Mouse (Mus musculus) heart, adult 11 months (tissue): ENCODE data around the gene Btbd11.

ENCODE experiments used
- DNase-seq: peaks from one replicate; pipeline ENCODE4 v3.0.0; 2022

The Btbd11 gene

DNA sequence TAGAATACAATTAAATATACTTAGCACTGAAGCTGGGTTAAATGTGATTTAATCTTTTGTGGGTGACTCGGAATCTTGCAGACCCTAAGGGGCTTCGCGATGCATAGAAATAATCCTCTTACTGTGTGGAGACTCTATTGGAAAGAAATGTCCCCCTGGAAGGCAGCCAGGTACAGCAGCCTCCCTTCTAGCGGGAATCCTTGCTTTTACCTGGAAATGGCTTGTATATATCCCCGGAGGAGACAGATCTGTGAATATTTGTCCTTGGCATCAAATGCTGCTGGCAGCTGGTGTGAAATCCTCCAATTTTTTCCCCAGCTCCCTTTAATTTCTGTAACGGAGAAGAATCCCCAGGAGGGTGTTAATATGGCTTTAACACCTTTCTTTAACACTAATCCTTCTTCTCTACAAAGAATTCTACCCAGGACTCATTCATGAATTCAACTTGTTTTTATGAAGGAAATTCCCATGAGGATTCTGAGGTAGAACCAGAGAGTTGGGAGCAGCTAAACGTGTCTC is 146.6 kb downstream of the Btbd11 start:
- DNase-seq: no peak

DNA sequence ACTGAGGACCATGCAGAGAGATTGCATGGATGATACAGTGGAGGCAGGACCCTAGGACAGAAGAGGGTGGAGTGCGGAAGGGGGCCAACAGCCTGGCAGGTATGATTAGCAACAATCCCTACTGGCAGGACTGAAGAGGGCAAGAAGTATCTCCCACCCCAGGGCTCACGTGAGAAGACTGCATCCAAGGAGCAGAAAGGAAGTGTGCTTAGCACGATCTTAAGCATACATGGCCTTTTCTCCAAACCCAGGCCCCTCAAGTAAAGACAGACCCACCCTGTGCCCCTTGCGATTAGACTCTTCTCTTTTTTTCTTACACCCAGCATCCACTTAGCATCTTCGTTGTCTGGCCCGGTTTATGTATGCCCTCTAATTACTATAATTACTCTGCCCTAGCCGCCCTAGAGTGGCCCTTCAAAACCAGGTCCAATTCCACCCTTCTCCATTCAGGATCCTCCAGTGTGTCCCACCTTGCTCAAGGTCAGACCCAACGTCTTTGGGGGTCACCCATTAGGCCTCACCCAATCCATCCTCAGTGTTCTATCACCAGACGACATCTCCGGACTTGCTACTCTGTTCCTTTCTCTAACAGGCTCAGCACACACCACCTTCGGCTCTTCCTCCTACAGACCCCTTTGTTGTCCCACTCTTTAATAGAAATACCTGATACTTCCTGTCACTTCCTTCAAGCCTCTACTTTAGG is 151.6 kb downstream of the Btbd11 start:
- no peak for DNase-seq

DNA sequence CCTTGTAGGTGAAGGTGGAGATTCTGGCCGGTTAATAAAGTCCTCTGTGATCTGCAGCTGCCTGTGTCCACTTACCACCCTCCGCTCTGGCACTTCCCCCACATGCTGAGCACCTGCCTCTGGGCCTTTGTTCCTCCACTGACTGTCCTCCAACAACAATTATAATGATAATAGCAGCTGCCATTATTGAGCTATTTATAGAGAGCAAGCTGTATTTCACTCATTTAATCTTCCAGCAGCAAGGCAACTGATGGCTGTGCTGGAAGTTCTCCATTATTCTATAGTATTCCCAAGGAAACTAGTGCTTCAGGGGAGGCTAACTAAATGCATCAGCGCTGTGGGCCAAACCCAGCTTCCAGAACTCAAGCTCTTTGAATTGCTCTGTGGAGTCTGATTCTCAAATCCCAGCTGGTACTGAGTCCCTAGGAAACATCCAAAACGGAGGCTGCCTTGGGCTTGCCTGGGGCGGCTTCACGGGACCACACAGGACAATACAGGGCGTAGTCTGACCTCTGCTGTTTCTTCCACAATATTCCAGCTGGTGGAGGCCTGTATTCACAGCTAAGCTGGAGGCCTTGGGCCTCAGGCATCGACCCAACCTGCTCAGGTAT is 153.0 kb downstream of the Btbd11 start:
- peak; percentile 61 for DNase-seq

DNA sequence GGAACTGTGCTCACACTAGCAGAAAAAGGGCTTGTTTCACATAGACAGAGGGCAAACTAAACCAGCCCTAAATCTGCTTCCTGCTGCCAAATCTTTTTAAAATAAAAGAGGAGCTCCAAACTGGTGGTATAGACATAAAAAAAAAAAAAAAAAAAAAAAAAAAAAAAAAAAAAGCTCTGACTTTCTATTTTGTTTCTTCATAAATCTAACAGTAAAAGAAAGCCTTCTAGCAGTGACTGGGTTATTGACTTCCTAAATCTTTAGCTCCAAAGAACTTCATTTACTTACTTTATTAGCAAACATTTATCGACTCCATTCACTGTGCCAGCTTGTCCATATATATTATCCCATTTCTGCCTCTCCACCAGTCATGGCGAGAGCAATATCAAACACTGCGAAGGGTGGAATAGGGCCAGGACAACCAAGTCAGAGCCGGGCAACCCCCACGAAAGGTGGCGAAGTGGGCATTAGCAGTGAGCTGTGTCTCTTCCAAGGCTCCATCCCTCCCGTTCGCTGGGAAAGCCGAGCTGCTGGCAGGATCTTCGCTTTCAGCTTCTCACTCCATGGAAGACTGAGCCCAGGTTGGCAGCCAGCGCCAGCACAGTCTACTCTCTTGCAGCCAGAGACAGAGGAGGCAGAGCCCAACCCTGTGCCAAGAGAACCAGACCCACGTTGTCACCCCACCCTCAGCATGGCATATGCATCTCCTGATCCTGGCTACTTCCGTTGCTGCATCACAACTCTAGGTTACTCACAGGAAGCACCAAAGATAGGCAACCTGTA is 153.9 kb downstream of the Btbd11 start:
- no peak for DNase-seq

DNA sequence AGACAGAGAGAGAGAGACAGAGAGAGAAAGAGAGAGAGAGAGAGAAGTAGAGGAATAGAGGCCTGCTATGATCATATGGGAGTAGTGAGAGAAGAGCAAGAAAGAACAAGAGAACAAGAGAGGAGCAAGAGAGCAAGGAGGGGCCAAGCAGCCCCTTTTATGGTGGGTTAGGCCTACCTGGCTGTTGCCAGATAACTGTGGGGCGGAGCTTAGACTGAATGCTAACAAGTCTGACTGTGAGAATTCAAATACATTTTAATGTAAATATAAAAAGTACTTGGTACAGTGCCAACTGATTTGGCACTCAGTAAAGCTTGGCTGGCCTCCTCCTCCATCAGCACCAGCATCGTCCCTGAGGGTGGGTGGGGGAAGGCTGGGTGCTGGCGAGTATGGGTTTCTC is 154.9 kb downstream of the Btbd11 start:
- no peak for DNase-seq

DNA sequence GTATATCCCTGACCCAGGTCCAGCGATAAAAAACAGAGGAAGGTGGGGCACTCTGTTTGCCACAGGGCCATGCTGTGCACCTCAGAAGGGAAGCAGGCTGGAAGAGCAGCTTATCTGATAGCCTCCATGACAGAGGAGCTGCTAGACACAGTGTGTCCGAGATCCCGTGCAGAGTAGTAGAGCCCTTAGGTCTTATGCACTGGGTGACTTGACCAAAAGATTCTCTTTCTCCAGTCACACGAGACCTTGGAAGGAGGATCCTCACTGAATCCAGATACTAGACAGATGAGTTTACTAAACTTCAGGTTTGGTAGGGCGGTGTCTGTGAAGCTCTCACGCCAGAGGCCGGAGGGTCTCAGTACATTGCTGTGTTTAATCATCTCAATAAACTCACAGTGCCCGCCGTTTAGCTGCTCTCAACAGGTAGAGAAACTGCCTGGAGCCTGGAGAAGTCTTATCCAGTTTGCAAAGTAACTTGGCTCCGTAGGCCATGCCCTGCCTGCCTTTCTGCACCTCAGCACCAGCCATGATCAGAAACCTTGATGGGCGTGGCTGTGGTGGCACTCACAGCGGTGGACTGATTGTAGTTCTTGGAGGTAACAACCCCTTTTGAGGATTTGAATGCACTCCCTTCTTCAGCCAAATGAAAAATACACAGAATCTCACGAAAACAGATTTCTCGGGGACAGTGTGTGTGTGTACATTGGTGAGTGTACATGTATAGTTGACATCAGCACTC is 155.4 kb downstream of the Btbd11 start:
- no peak for DNase-seq

DNA sequence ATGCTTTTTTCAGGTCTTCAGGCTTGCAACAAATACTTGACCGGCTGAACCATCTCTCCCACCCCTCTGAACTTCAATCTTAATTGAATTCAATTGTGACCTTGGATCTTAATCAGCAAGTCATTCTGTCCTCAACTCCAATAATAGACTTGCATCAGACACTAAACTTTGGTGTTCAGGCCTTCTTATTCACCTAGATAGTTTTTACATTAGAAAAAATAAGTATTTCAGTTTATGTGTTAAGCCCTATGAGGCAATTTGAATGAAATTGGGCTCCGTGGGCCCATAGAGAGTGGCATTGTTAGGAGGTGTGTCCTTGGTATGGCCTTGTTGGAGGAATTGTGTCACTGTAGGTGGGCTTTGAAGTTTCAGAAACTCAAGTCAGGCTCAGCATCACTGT is 156.7 kb downstream of the Btbd11 start:
- no peak for DNase-seq

DNA sequence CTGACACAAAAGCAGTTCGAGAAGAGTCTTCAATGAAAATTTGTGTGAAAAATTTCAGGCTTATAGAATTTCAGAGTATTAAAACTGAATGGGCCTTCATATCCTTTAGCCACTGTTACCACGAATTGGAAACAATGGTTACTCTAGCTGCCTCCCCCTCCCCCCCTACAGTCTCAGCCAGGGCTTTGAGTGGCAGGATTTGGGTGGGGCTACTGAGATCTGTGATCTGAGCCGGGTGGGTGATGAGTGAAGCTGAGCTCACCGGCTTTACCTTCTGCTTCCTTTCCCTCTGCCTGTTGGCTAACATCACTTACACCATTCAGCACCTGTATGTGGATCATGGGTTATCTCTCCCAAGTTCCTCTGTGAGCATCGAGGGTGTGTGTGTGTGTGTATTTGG is 158.4 kb downstream of the Btbd11 start:
- DNase-seq: no peak

DNA sequence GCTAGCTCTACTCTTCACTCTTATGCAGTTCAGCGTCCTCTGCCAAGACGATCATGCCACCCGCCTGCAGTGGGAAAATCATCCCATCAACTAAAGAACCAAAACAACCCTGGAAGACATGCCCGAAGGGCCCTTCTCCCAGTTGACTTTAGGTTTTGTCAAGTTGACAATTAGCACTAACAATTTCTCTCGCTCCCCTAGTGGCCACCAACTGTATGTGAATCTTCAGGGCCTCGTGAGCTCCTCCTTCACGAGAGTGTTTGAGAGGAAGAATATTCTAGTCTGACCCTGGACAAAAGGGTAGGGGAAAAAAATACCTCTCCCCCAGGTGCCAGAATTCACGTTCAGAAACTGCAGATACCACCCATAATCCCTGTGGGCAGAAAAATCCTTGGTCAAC is 168.6 kb downstream of the Btbd11 start:
- DNase-seq: no peak

DNA sequence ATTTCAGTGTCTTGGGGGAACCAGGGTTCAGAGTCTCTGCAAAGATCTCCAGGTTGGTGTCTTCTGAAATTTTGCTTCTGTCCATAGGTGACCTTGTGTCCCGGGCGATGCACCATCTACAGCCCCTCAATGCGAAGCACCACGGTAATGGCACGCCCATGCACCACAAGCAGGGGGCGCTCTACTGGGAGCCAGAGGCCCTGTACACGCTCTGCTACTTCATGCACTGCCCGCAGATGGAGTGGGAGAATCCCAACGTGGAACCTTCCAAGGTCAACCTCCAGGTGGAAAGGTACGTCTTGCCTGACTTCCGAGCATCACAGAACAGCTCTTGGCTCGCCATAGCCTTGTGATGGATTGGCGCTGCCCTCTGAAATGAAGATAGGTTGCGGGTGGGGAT is 174.8 kb downstream of the Btbd11 start:
- no peak for DNase-seq

DNA sequence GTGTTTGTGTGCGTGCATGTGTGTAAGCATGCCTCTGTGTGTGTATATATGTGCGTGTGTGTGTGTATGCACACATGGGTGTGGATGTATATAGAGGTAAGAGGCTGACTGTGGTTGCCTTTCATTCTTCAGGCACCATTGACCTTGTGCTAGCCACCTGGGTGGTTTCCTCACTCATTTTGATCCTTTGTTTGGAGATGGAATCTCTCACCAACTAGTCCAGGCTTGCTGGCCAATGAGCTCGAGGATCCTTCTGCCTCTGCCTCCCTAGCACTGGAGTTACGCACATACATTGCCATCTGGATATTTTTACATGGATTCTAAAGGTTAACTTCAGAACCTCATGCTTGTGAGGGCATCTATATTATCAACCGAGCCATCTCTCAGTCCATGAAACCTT is 184.8 kb downstream of the Btbd11 start:
- no peak for DNase-seq

DNA sequence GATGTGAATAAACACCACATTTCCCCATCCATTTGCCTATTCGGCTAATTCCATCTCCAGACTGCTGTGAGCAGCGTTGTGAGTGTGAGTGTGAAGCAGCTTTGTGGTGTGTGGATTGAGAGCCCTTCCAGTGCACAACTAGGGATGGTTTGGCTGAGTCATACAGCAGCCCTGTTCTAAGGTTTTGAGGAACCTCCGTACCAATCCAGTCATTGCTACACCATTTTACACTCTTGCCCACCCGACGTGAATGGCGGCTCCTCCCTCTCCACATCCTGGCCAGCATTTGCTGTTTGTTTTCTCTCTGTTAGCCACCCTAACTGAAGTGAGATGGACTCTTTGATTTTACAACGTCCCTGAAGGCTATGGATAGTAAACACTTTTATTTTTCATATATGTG is 186.0 kb downstream of the Btbd11 start:
- DNase-seq: peak; percentile 39

DNA sequence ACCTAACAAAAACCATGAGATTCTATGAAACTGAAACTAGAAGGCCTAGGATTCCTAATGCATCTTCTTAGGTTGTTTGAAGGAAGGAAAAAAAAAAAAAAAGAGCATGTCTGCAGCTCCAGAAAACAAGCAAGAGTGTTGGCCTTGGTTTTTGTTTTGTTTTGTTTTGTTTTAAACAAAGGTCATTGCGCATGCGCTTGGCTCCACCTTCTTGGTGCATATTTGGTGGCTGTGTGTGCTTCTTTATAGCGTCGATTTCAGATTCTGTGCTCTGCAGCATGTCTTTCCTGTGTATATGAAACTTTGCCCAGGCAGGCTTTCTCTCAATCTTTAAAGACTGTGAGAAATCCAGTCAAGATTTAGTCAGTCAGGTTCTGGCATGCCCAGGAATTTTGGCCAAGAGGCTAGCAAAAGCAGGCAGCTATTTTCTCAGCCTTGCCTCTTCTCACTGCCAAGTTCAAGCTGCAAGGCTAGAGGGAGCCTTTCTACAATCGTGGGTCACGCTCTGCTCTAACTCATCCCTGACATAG is 191.3 kb downstream of the Btbd11 start:
- DNase-seq: peak; percentile 55

DNA sequence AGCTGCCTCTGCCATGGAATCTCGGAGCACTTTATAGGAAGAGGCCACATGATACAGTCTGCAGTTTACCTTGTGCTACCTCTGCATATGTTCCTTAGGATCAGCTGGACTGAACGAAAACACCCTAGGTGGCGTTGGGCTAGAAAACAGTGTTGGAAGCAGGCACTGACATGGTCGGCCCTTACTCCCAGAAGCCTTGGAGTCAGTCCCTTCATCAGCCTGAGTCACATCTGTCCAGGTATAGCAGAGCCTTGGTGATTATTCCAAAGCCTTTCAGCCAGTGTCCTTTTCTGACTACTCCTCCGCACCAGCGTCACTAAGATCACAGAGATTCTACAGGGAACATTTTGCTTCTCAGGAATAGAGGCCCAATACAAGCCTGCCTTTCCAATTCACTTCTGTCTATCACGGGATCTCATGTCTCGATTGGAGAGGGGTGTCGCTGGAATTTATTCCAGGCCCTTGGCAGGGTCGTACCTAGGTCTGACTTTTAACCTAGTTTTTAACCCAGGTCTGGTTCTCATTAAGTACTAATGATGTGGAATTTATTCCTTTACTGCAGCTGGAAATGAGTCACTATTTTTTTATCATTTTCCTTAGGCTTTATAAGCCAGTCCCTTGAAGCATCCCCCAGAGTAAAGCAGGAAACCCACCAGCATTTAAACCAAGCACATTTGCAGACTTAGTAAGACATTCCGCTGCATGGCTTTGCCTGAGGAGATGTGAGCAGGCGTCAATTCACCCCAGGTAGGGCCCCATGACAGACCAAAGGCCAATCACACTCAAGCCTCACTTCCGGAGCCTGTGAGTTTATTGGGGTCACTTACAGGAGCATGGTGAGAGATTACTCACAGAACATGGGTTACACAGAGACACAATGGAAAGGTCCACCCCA is 192.2 kb downstream of the Btbd11 start:
- peak; percentile 83 for DNase-seq

DNA sequence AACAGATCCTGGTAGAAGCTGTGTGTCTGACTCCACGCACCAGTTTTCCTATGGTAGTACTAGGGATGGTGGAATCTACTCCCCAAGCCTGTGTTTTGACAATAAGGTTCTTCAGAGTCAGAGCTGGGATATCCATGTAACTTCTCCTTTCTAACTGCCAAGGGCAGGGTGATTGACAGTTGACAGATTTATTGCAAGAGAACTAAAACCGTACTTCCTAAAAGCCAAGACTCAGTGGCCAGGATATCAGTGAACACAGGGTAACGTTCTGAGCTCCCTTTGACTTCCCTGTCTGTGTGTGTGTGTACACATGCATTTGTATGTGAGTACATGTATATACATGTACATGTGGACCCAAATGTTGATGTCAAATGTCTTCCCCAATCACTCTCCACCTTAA is 201.1 kb downstream of the Btbd11 start:
- peak; percentile 19 for DNase-seq

DNA sequence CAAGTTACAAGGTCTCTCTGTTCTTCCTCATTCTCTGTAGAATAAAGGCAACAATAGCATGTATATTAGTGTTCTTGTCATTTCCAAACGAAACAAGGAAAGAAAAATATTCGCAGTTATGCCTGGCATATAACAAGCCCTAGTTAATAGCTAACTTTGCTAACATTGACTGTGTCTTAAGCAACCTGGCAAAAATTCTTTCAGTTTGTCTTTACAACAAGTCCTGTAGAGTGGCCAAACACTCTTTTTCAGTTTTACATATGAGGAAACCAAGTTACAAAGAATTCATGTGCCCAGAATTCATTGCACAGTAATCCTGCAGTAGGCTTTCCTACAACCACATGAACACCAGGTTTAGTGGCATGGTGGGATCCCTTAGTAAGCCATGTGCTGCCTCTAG is 203.4 kb downstream of the Btbd11 start:
- DNase-seq: no peak

DNA sequence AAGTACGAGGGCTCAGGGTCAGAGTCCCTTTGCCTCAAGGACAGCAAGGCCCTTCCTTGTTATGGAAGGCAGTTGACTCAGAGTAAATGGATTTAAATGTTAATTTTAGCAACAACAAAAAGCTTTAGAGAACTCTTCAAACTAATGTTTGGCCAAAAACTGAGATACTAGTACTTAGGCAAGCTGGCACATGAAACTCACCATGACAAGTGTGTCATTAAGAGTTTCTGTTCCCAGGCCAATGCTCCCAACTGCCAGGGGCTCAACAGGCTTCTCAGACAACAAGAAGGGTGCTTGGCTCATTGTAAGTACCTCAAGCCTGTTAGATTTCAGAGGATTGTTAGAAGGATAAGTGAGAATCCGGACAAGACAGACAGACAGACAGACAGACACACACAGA is 204.7 kb downstream of the Btbd11 start:
- DNase-seq: peak; percentile 14

DNA sequence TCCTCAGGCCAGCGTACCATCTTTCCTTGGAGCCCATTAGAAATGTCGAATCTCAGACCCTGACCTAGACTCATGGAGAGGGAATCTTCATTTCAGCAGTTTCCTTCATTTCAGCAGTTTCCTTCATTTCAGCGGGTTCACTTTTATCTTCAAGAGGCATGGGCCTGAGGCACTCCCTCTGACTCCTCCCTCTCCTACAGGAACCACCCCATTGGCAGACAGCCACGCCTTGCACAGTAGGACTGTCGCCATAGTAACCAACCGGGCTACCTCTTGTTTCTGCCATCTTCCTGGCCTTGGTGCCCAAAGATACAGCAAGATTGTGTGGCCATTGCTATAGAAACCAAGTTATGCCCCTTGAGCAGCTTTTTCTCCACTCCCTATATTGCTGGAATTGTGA is 205.4 kb downstream of the Btbd11 start:
- DNase-seq: peak; percentile 74

DNA sequence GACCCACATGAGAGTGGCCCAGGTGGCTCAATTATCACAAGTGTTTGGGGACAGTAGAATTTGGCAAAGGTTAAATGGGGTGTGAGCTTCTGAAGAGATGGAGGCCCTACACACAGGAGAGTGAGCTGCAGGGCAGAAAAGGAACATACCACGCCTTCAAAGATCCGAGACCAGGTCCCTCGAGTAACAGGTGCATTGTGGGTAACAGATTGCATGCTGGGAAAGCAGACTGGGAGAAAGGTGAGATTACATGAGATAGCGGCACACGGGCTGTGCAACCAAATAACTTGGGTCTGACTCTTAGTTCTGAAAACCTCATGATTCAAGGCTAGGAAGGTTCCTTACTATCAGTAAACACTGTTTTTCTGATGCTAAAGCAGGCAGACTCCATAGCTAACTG is 209.7 kb downstream of the Btbd11 start:
- DNase-seq: no peak

DNA sequence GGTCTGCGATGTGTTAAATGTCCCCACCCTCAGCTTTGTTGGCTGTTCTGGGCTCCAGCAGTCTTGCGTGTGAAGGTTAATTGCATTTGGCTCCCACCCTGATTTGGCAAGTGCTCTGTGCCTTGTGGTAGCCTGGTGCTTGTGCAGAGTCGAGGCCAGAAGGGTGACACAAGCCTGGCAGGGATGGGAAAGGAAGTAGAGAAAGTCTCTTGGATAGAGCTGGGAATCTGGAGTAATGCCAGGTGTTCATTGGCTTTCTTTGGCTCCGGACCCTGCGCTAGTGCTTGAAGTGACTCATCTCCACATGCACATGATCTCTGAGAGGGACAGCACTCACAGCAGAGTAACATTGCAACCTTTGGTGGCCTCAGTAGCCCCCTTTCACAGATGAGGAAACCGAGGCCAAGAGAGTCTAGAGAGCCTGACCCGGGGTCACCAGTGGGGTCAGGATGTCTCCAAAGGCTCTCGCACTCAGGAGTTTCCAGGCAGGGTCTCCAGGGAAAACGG is 211.5 kb downstream of the Btbd11 start:
- DNase-seq: peak; percentile 95
